Mouse (Mus musculus): Measurements from ENCODE around the gene Ikzf1.

Gene Ikzf1

GRCm38 (mm10) chr11:11725252-11725875, 40.6 kb downstream of the Ikzf1 start:
- DNase-seq (ENCODE audit: low spot score), result no peak

- DNase-seq (ENCODE audit: low spot score), result no peak
Observed at GRCm38 (mm10) chr11:11725876-11726525, 41.2 kb downstream of the Ikzf1 start.

GRCm38 (mm10) chr11:11726807-11727276, 42.0 kb downstream of the Ikzf1 start:
- no peak for DNase-seq (ENCODE audit: low spot score)

GRCm38 (mm10) chr11:11727936-11728556, 43.2 kb downstream of the Ikzf1 start:
- no peak for DNase-seq (ENCODE audit: low spot score)

- no peak for DNase-seq (ENCODE audit: low spot score)
Observed at GRCm38 (mm10) chr11:11729216-11729615, 44.4 kb downstream of the Ikzf1 start.

GRCm38 (mm10) chr11:11730062-11730461, 45.3 kb downstream of the Ikzf1 start:
- DNase-seq (ENCODE audit: low spot score), result no peak

GRCm38 (mm10) chr11:11731727-11732126, 46.9 kb downstream of the Ikzf1 start:
- DNase-seq (ENCODE audit: low spot score), result no peak

GRCm38 (mm10) chr11:11732972-11733770, 48.4 kb downstream of the Ikzf1 start:
- DNase-seq (ENCODE audit: low spot score), result no peak

- no peak for DNase-seq (ENCODE audit: low spot score)
Observed at GRCm38 (mm10) chr11:11735155-11735554, 50.4 kb downstream of the Ikzf1 start.

- no peak for DNase-seq (ENCODE audit: low spot score)
Observed at GRCm38 (mm10) chr11:11736948-11737347, 52.1 kb downstream of the Ikzf1 start.

GRCm38 (mm10) chr11:11737562-11737961, 52.8 kb downstream of the Ikzf1 start:
- DNase-seq (ENCODE audit: low spot score), result no peak

- no peak for DNase-seq (ENCODE audit: low spot score)
Observed at GRCm38 (mm10) chr11:11739054-11739453, 54.3 kb downstream of the Ikzf1 start.

GRCm38 (mm10) chr11:11740603-11741002, 55.8 kb downstream of the Ikzf1 start:
- DNase-seq (ENCODE audit: low spot score), result no peak

- no peak for DNase-seq (ENCODE audit: low spot score)
Observed at GRCm38 (mm10) chr11:11741574-11741973, 56.8 kb downstream of the Ikzf1 start.

GRCm38 (mm10) chr11:11742626-11743025, 57.8 kb downstream of the Ikzf1 start:
- no peak for DNase-seq (ENCODE audit: low spot score)

- no peak for DNase-seq (ENCODE audit: low spot score)
Observed at GRCm38 (mm10) chr11:11744222-11744621, 59.4 kb downstream of the Ikzf1 start.

- no peak for DNase-seq (ENCODE audit: low spot score)
Observed at GRCm38 (mm10) chr11:11751091-11751490, 66.3 kb downstream of the Ikzf1 start.

- DNase-seq (ENCODE audit: low spot score), result no peak
Observed at GRCm38 (mm10) chr11:11752859-11753258, 68.1 kb downstream of the Ikzf1 start.

- DNase-seq (ENCODE audit: low spot score), result no peak
Observed at GRCm38 (mm10) chr11:11758121-11758520, 73.3 kb downstream of the Ikzf1 start.

GRCm38 (mm10) chr11:11758883-11759282, 74.1 kb downstream of the Ikzf1 start:
- DNase-seq (ENCODE audit: low spot score), result no peak

GRCm38 (mm10) chr11:11763211-11763666, 78.4 kb downstream of the Ikzf1 start:
- DNase-seq (ENCODE audit: low spot score), result no peak

- DNase-seq (ENCODE audit: low spot score), result no peak
Observed at GRCm38 (mm10) chr11:11765414-11765813, 80.6 kb downstream of the Ikzf1 start.

Data from MN1 (cell line).